Mouse (Mus musculus) C2C12 (cell line): ENCODE results near the gene Fam240a.

Experiments
- CEBPB ChIP-seq: IDR thresholded peaks from one replicate; pipeline ENCODE4 v1.6.1; 2011; ENCODE audit warnings: low read depth, mild to moderate bottlenecking, control low read depth, moderate library complexity
- CTCF ChIP-seq: IDR thresholded peaks from one replicate; pipeline ENCODE4 v1.5.1; 2011; ENCODE audit not compliant: control insufficient read depth, insufficient read depth, insufficient read length

DNA sequence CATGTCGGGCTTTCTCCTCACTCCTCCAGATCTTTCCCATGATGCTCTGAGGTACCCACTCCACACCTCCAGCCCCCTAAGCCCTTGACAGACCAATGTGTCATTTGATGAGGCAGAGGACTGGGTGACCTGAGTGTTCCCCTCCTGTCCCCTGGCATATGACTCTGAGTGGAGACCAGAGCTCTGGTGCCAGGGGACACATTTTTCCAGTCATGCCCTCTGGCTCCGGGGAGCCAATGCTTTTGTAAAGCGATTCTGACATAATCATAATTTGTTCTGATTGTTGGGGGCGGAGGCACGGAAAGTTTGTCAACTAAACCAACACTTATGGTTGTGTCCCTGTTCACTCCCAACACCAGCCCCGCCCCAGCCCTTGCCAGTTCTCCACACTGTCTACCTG lies 39.3 kb upstream of the Fam240a start:
- no peak for TF ChIP-seq CEBPB
- TF ChIP-seq CTCF: no peak
